Mouse (Mus musculus) midbrain, embryonic 15.5 days (tissue): ENCODE results near the gene Acan. TPM values are rescaled to one million over a fixed set of nuclear protein-coding genes. Genes with fewer than 3 reads are reported as not detected.

Experiments
- ATAC-seq: fragments of 200-750 bp; cut with Nextera tagmentation; replicated peaks from 2 replicates; pipeline ENCODE4 v1.8.0; 2017; ENCODE audit warnings: moderate TSS enrichment
- H3K27ac ChIP-seq: fragments of 300-500 bp; sonication (generic); 2 replicates; pipeline ENCODE4 v1.5.1; 2015; ENCODE audit warnings: mild to moderate bottlenecking, inconsistent platforms
- H3K27me3 ChIP-seq: fragments of 300-500 bp; sonication (generic); replicated peaks from 2 replicates; pipeline ENCODE4 v1.6.1; 2015; ENCODE audit warnings: inconsistent platforms
- H3K36me3 ChIP-seq: fragments of 300-500 bp; sonication (generic); replicated peaks from 2 replicates; pipeline ENCODE4 v1.6.1; 2015; ENCODE audit warnings: inconsistent platforms
- H3K4me1 ChIP-seq: fragments of 300-500 bp; sonication (generic); 2 replicates; pipeline ENCODE4 v1.6.1; 2015; ENCODE audit warnings: inconsistent platforms
- H3K4me2 ChIP-seq: fragments of 300-500 bp; sonication (generic); 2 replicates; pipeline ENCODE4 v1.6.1; 2015; ENCODE audit warnings: inconsistent platforms, mild to moderate bottlenecking, moderate library complexity
- H3K4me3 ChIP-seq: fragments of 300-500 bp; sonication (generic); 2 replicates; pipeline ENCODE4 v1.5.1; 2015; ENCODE audit warnings: mild to moderate bottlenecking, inconsistent platforms
- H3K9ac ChIP-seq: fragments of 300-500 bp; sonication (generic); 2 replicates; pipeline ENCODE4 v1.6.1; 2015; ENCODE audit warnings: mild to moderate bottlenecking, inconsistent platforms
- H3K9me3 ChIP-seq: fragments of 300-500 bp; sonication (generic); 2 replicates; pipeline ENCODE4 v1.6.1; 2016; ENCODE audit warnings: inconsistent platforms
- WGBS: fragments of 180-500 bp; shearing (Covaris S2); methylation state at CpG from one replicate; pipeline ENCODE4 v1.1.7; 2015; ENCODE audit warnings: mixed read lengths; 5-methylcytosine and 5-hydroxymethylcytosine counted together
- polyA plus RNA-seq: library from polyadenylated mRNA; unstranded; fragments of >200 nt; fragmentation: Nextera tagmentation; extraction: Ambion mirVana; gene quantifications from 2 replicates; pipeline ENCODE4 v1.2.1, GENCODE M21; 2015

Acan gene
- 0.06 and 0.14 TPM in 2 replicates for polyA plus RNA-seq

- Histone ChIP-seq H3K4me1 (peaks cover 17% of the 10 kb centered on the region), H3K4me2 (peak within 1 kb of the TSS; percentile 87), H3K27ac (no peak within 1 kb of the TSS), H3K9me3 (no peaks in the 10 kb centered on the region), H3K27me3 (peaks cover 48% of the 10 kb centered on the region), H3K4me3 (peak within 1 kb of the TSS; percentile 46), H3K36me3 (no peaks in the 10 kb centered on the region), H3K9ac (peak within 1 kb of the TSS; percentile 43)
- 0 out of 2 replicates have a peak, but pooled peaks have one; percentile 27 for ATAC-seq
- WGBS: under 1% methylated on average over 20 of the region's 23 CpGs
These were observed at the start of gene Acan for GRCm38 (mm10) chr7:79053383-79053889. Acan (plus strand) TSS chr7:79053483.

DNA sequence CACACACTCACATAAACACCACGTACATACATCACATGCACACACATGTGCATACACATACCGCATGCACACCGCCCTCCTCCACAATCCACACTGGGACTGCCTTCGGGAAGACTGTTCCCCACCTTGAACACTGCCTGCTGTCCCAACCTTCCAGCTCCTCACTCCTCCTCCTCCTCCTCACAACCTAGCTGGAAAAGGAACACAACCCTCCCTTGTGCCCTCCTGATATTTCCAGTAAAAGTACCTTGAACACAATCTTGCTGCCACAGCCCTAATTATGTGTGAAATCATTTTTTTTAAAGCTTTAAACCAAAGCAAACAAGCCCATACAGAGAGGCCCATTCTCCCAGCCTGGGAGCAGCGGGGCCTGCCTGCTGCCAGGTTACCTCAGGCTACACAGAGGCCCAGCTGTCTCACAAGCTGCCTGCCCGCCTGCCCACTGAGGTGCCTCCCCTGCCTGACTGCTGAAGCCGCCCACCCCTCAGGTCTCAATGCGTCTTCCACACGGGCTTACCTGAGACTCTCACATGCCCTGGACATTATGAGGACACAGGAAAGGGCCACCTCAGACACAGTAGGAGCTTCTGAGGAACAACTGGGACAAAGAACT, 31.9 kb upstream of the Acan start:
- no peak for ATAC-seq

DNA sequence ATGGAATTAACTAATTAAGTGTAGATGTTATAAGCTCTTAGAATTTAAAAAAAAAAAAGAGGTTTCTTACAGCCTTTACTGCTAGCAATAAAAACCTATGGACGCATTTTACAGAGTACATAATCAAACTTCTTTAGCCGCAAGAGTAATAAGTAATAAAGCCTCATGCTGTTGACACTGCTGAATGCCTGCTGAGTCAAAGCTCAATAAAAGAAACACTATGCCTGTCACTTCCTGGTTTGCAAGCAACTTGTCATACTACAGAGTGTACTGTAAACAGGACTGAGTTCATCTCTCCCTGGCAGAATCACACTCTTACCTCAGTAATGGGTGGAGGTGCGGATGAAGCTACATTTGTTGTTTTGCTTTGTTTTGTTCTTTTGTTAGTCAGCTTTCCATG, 24.1 kb upstream of the Acan start:
- Histone ChIP-seq H3K27me3 (no peaks in the 10 kb centered on the region), H3K36me3 (no peaks in the 10 kb centered on the region), H3K27ac (no peak overlapping the region), H3K9ac (no peak overlapping the region), H3K4me1 (no peaks in the 10 kb centered on the region), H3K4me3 (no peak overlapping the region), H3K9me3 (no peaks in the 10 kb centered on the region), H3K4me2 (no peak overlapping the region)
- WGBS: 90% methylated on average over 3 of the region's 3 CpGs
- no peak for ATAC-seq

More for the DNA sequence above, 31.9 kb upstream of the Acan start:
- no peaks in the 10 kb centered on the region for H3K27me3 ChIP-seq
- H3K4me1 ChIP-seq: no peaks in the 10 kb centered on the region
- H3K27ac ChIP-seq: no peak overlapping the region
- H3K9me3 ChIP-seq: no peaks in the 10 kb centered on the region
- no peak overlapping the region for H3K9ac ChIP-seq
- WGBS: 85% methylated on average over 9 of the region's 9 CpGs
- H3K4me2 ChIP-seq: no peak overlapping the region
- H3K4me3 ChIP-seq: no peak overlapping the region
- H3K36me3 ChIP-seq: no peaks in the 10 kb centered on the region

DNA sequence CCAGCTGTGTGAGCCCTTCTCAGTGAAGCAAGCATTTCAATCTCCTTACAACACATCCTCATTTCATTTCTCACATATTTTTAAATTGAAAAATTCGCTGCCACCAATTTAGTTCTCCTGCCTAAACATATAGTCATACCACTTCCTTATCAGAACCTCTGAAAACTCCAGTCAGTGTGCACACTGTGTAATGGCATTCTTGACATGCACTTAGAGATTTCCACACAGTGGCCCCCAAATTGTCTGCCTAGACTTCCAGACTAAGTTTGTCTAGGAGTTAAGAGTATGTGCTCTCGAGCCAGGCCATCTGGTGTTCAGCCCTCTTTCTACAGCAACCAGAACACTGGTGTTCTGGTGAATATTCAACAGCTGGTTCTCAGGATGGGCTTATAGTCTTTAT, 19.5 kb upstream of the Acan start:
- H3K9me3 ChIP-seq: no peaks in the 10 kb centered on the region
- no peak overlapping the region for H3K9ac ChIP-seq
- no peak for ATAC-seq
- no peaks in the 10 kb centered on the region for H3K4me1 ChIP-seq
- no peak overlapping the region for H3K4me3 ChIP-seq
- no peaks in the 10 kb centered on the region for H3K36me3 ChIP-seq
- WGBS: 79% methylated on average over 2 of the region's 2 CpGs
- H3K27ac ChIP-seq: no peak overlapping the region
- H3K27me3 ChIP-seq: no peaks in the 10 kb centered on the region
- H3K4me2 ChIP-seq: no peak overlapping the region

- Histone ChIP-seq H3K36me3 (no peaks in the 10 kb centered on the region), H3K9me3 (no peaks in the 10 kb centered on the region), H3K4me1 (no peaks in the 10 kb centered on the region), H3K9ac (no peak overlapping the region), H3K4me2 (no peak overlapping the region), H3K27me3 (no peaks in the 10 kb centered on the region), H3K4me3 (no peak overlapping the region), H3K27ac (no peak overlapping the region)
- 86% methylated on average over 2 of the region's 2 CpGs for WGBS
- no peak for ATAC-seq
These were observed 18.8 kb upstream of the Acan start for GRCm38 (mm10) chr7:79034521-79034920.

- H3K9ac ChIP-seq: no peak overlapping the region
- H3K27me3 ChIP-seq: peaks cover 48% of the 10 kb centered on the region
- peaks cover 17% of the 10 kb centered on the region for H3K4me1 ChIP-seq
- peak overlapping the region; percentile 87; the same call in 1 of the 2 replicates for H3K4me2 ChIP-seq
- no peak overlapping the region for H3K4me3 ChIP-seq
- ATAC-seq: no peak
- 31% methylated on average over 5 of the region's 5 CpGs for WGBS
- no peaks in the 10 kb centered on the region for H3K9me3 ChIP-seq
- no peak overlapping the region for H3K27ac ChIP-seq
- H3K36me3 ChIP-seq: no peaks in the 10 kb centered on the region
These were observed 1.2 kb upstream of the Acan start for GRCm38 (mm10) chr7:79052081-79052480.

DNA sequence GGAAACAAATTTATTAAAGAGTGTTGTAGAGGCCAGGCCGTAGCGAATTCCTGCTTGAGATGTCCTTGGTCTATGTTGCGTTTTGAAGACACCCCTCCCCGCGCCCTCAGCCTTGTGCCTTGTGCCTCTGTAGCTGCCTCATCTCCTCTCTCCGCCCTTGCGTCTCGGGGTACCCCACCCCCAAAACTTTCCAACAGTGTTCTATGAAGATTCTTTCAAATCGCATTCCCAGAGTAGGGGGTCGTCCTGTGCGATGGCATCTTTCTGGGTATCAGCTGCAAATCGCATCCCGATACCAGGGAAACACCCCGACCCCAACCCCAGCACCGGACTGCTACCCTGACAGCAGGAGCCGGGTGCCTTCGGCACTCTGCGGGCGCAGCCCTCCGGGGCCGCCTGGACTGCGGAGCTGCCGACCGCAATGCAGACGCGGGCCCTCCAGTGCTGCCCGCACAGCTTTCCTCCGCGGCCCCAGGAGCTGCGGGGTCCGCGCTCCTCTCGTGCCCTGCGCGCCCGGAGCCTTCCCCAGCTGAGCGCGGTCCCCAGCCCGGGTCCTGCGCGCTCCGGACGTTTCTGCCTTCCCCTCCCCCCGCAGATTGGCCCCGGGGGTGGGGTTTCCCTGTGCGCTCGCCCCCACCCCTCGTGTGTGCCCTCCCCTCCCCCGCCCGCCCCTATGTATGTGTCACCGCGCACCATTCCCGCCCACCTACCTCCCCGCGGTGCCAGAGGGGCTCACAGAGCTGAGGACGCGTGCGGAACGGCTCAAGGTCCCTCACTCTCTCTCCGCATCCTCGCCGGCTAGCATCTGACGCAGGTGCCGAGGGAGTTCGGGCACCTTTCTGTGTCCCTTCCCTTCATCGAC, 531 bp upstream of the Acan start:
- H3K4me1 ChIP-seq: peaks cover 17% of the 10 kb centered on the region
- H3K27me3 ChIP-seq: peaks cover 48% of the 10 kb centered on the region
- peak overlapping the region; percentile 87 for H3K4me2 ChIP-seq
- H3K36me3 ChIP-seq: no peaks in the 10 kb centered on the region
- ATAC-seq: peak; percentile 83
- peak overlapping the region; percentile 43 for H3K9ac ChIP-seq
- no peaks in the 10 kb centered on the region for H3K9me3 ChIP-seq
- H3K27ac ChIP-seq: no peak overlapping the region
- peak overlapping the region; percentile 46 for H3K4me3 ChIP-seq
- WGBS: 2% methylated on average over 65 of the region's 66 CpGs

- Histone ChIP-seq H3K4me1 (peaks cover 17% of the 10 kb centered on the region), H3K4me2 (peak overlapping the region; percentile 87; the same call in 1 of the 2 replicates), H3K27me3 (peaks cover 48% of the 10 kb centered on the region), H3K9me3 (no peaks in the 10 kb centered on the region), H3K9ac (no peak overlapping the region), H3K36me3 (no peaks in the 10 kb centered on the region), H3K27ac (no peak overlapping the region), H3K4me3 (no peak overlapping the region; the same call in 1 of the 2 replicates)
- 5% methylated on average over 13 of the region's 13 CpGs for WGBS
- ATAC-seq: no peak
These were observed 828 bp downstream of the Acan start for GRCm38 (mm10) chr7:79054111-79054510.

DNA sequence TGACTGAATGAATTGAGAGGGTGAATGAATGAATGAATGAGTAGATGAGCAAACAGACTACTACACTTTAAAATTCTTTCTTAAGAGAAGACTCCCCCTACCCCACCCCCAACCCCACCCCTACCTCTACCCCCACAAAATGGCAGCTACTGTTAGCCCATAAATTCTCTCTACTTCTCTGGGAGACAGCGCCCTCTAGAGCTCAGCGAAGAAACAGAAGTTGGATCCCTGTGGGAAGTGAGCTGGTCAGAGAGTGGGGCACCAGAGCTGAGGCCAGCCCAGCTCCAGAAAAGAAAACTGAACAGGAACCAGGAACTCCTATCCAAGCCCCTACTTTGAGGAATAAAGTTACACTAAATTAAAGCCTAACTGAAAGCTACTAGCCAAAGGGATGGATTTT, 5.3 kb downstream of the Acan start:
- no peak for ATAC-seq
- Histone ChIP-seq H3K4me3 (no peak overlapping the region), H3K27me3 (peaks cover 19% of the 10 kb centered on the region), H3K36me3 (no peaks in the 10 kb centered on the region), H3K9ac (no peak overlapping the region), H3K4me2 (no peak overlapping the region), H3K4me1 (peaks cover 5% of the 10 kb centered on the region), H3K27ac (no peak overlapping the region), H3K9me3 (no peaks in the 10 kb centered on the region)
- WGBS: 27% methylated on average over 2 of the region's 2 CpGs

GRCm38 (mm10) chr7:79067466-79067865, 14.2 kb downstream of the Acan start:
- H3K4me3 ChIP-seq: no peak overlapping the region
- WGBS: 71% methylated on average over 7 of the region's 7 CpGs
- H3K4me2 ChIP-seq: no peak overlapping the region
- ATAC-seq: no peak
- H3K9me3 ChIP-seq: no peaks in the 10 kb centered on the region
- no peaks in the 10 kb centered on the region for H3K27me3 ChIP-seq
- H3K4me1 ChIP-seq: no peaks in the 10 kb centered on the region
- H3K9ac ChIP-seq: no peak overlapping the region
- H3K27ac ChIP-seq: no peak overlapping the region
- H3K36me3 ChIP-seq: no peaks in the 10 kb centered on the region

GRCm38 (mm10) chr7:79068231-79068630, 14.9 kb downstream of the Acan start:
- no peak overlapping the region for H3K9ac ChIP-seq
- no peaks in the 10 kb centered on the region for H3K4me1 ChIP-seq
- no peaks in the 10 kb centered on the region for H3K36me3 ChIP-seq
- ATAC-seq: no peak
- H3K27ac ChIP-seq: no peak overlapping the region
- H3K4me3 ChIP-seq: no peak overlapping the region
- H3K27me3 ChIP-seq: no peaks in the 10 kb centered on the region
- no peaks in the 10 kb centered on the region for H3K9me3 ChIP-seq
- 67% methylated on average over 4 of the region's 4 CpGs for WGBS
- no peak overlapping the region for H3K4me2 ChIP-seq

DNA sequence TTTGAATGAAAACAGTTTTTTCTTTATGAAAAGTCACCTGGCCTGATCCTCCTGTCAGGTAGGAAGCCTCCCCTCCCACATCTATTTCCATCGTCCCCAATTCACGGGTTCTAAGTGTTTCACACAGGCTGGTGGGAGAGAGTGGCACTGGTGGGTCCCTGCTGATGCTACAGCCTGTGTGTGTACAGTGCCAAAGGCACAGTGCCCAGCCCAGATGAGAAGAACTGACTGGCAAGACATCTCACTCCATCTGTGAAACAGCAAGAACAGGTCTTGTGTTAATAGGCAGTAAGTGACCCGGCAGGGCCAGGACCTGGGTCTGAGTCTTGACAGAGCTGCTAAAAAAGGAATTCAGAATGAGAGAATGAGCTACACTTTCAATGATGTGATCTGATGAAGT, 25.9 kb downstream of the Acan start:
- 73% methylated on average over 3 of the region's 3 CpGs for WGBS
- H3K27ac ChIP-seq: no peak overlapping the region
- H3K36me3 ChIP-seq: no peaks in the 10 kb centered on the region
- H3K9me3 ChIP-seq: no peaks in the 10 kb centered on the region
- H3K4me1 ChIP-seq: no peaks in the 10 kb centered on the region
- ATAC-seq: no peak
- H3K27me3 ChIP-seq: 0 out of 2 replicates have a peak, but pooled peaks cover 5% of the 10 kb centered on the region
- no peak overlapping the region for H3K4me3 ChIP-seq
- H3K4me2 ChIP-seq: no peak overlapping the region
- H3K9ac ChIP-seq: no peak overlapping the region
